Mouse (Mus musculus) liver, postnatal 0 days (tissue): Measurements from ENCODE around the gene Igf1.

Experiments
- CTCF ChIP-seq: sonication (generic); IDR thresholded peaks from 2 replicates; pipeline ENCODE4 v1.5.1; 2016; ENCODE audit warnings: antibody characterized with exemption, low read depth
- EP300 ChIP-seq: IDR thresholded peaks from 2 replicates; pipeline ENCODE4 v1.6.1; 2016; ENCODE audit warnings: antibody characterized with exemption, low read depth, mild to moderate bottlenecking

DNA sequence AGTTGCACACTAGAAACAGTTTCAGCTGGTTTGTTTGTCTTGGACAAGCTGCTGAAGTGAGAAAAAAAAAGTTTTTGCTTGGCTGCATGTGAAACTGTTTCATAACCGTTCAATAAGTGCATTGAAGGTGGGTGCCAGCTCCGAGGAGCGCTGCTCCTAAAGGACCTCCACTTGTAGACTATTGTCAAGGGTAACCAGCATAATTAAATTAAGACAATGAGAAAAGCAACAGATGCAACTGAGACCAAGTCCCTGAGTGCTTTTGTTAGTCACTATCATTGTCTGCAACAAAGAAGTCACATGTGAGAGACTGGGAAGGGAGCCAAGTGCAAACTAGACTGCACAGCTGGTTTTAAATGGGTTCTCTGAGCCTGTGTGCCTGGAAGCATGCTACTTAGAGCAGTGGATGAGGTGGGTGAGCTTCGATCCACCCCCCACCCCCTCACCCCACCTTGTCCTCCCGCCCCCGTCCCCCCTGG, 69.1 kb downstream of the Igf1 start:
- no peak for TF ChIP-seq CTCF
- no peak for TF ChIP-seq EP300
